Mouse (Mus musculus): ENCODE data around the gene Ptpn3.

GRCm38 (mm10) chr4:57185462-57185861 is 116.2 kb downstream of the Ptpn3 start:
- TF ChIP-seq CTCF (IDR thresholded peaks at IDR 0.05; ENCODE audit: extremely low read depth, insufficient read depth, insufficient read length, insufficient replicate concordance) (no peak), POLR2A (IDR thresholded peaks at IDR 0.05; ENCODE audit: low read depth, low read length) (no peak)

Data from spleen, adult 2 months (tissue).